Mouse (Mus musculus): Measurements from ENCODE around the gene Auh.
A peak's percentile ranks its signal among the peaks of the same experiment; 100 is the strongest.

Auh gene

DNA sequence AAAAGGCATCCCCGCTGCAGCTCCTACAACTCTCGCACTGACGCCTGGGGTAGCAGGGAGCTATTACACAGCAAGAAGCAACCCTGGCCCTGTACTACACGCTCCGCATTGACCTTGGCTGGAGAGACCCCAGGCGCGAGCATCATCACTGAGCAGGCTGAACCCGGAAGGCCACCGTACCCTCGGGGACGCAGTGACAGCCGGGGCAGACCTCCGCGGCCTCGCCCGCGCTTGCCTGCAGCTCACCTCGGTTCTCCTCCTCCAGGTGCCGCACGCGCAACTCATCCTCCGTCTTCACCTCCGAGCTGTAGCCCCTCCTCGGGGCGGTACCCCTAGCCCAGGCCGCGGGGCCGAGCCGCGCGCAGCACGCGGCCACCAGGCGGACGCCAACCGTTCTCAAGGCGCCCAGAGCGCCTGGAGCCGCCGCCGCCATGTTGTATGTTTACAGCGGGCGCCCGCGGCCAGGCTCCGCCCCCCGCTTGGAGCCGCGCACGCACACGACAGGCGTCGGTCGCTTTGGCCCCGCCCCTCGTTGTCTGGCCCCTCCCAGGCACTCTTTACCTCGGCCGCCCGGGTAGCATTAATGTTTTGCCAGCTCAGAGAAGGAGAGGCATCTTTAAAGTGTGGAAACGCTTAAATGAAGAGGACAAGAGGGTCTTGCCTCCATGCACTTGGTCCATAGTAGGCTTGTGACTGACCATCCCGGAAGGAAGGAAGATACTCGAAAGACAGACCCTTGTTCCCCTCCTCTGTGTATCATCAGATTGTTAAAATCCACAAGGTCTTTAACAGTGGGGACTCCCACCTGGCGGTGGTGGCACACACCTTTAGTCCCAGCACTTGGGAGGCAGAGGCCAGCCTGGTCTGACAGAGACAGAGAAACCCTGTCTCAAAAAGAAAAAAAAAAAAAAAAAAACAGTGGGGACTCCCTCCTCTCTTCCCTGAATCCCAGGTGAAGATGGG is at the start of gene Auh:
Gene Auh (minus strand): TSS at position 473 of the 963 bp plus-strand sequence.
- DNase-seq (ENCODE audit: low read depth): peak; percentile 83

DNA sequence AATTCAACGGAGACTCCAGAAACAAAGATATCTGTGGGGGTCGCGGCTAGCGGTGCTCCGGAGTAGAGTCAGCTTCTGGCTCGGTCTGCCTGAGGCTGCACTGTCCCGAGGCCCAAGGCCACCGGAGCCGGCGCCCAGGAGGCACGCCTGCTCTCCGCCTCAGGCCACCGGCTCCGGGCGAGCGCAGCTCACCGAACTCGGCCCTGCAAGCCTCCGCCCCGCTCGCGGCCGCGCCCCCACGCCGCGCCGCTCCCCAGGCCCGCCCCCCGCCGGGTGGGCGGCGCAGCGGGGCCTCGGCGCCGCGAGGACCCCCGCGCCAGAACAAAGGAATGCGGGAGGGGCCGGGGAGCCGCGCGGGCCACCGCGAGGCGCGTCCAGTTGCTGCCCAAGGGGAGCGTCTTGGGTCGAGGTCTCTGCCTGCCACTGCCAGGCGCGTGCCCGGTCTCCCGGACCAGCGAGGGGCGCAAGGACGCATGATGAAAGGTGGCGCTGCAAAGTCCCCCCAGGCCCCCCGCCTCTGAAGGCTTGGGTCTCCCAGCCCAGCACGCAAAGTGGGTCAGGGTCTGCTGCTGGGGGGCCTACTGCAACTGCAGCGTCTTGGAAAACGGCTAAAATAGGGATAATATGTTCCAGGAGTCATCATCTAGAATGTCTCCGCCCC is 49.0 kb upstream of the Auh start:
- no peak for DNase-seq (ENCODE audit: low read depth)

DNA sequence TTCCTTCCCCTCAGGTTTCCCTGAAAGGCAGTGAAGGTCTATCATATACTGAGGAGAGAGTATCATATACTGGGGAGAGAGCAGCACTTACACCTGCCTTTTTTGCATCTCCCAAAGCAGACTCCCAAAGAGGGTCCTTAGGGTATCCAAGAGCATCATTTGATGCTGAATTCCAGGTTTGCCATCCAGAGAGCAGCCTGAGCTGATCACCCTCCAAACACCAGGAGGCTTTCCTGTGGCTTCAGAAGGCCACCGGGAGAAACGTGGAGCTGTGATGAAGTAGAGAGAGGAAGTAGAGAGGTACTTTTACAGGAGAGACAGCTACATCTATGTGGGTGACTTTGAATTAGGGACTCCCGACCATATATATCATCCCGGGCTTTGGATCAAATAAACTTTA is 48.3 kb upstream of the Auh start:
- DNase-seq (ENCODE audit: low read depth): no peak

DNA sequence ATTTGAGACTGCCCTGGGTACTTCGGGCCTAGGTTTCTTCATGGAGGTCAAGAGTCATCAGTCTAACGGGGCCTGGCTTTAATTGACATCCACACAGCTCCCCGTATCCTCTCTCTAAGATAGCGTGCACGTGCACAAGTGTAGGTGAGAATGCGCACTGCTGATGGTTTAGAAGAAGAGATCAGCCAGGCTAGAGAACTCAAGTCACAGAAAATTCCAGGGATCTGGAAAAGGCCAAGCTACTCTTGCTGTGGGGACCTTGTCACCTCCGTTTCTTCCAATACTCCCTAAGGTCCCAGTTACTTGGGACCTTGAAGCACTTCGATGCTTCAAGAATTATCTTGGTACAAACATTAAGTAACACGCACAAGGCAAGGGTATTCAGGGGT is 47.7 kb upstream of the Auh start:
- DNase-seq (ENCODE audit: low read depth): no peak

DNA sequence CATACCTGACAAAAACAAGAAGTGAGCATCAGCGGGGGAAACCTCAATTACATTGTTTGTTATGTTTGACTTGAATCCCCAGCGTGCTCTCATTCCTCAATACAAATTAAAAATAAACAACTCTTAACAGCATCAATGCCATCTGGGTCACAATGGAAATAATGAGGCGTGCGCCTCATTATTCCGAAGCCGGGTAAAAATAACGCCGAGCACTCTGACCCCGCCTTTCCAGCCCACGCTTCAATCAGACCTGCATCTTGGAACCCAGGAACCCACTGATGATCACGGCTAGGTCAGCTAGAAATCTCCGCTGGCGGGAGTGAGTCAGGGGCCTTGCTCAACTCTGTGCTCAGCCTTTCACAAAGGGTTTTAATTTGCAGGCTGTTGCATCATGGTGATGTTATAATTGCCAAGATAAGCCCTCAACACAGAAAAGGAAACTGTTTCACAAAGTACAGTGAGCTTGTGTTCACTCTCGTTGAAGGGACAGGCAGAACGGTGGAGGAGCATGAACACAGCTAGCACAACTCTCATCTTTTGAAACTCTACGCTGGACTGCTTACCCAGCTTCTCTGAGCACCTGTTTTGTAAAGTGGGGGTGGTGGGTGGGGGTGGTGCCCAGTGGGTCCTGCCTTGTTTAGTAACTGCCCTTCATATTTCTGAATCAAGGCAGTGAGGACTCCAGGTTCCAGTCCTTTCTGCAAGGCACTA is 47.2 kb upstream of the Auh start:
- DNase-seq (ENCODE audit: low read depth): no peak

DNA sequence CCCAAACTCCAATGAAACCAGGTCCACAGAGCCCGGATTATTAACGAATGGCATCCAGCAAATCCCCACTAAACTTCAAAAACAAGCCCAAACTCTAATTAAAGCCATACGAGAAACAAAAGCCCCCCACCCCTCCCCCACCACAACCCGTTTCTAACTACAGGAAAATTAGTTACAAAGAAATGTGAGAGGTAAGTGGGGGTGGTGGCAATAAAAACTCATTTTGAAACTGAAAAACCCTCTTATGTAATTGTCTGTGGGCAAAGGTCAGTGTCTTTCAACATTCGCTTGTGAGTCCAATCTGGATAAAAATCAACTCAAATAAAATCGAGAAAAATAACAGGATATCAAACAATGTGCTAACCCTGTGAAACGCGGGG is 46.6 kb upstream of the Auh start:
- no peak for DNase-seq (ENCODE audit: low read depth)

DNA sequence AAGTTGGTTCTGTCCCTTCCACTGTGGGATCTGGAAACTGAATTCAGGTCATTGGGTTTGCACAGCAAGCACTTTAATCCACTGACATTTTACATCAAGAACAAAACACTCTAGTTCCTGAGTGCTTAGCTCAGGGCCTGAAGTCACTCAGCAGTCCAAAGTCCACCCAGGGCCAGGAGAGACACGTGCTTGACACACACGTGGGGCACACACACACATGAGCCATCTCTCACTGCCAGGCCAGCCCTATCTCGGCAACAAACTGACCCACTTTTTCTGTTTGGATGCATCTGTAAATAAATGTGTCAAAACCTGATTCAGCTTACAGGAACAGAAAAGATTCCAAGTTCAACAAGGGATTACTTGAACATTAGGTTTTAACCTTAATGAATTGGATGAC is 45.2 kb upstream of the Auh start:
- no peak for DNase-seq (ENCODE audit: low read depth)

DNA sequence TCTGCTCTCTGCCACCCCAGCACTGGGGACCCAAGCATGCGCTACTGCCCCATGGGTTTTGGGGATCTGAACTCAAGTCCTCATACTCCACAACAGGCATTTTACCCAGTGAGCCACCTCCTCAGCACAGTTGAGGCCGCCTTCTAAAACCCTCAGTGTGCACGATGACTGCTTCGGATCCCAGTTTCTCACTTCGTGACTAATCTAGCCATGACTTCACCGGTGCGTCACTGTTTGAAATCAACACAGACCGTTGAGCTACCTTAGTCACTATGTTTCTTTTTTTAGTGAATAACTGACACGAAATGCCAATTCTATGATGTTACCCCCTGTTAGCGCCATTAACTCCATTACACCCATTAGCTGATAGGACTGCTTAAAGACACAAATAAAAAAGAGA is 43.9 kb upstream of the Auh start:
- DNase-seq (ENCODE audit: low read depth): no peak

DNA sequence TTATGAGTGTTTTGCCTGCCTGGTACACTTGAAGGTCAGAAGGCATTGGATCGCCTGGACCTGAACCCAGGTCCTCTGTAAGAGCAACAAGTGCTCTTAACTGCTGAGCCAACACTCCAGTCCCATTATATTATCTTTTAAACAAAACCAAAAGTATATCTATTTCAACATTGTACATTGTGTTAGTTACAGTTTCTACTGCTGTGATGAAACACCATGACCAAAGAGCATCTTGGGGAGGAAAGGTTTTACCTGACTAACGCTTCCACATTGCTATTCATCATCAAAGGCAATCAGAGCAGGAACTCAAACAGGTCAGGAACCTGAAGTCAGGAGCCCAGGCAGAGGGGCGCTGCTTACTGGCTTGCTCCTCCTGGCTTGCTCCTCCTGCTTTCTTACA is 43.1 kb upstream of the Auh start:
- no peak for DNase-seq (ENCODE audit: low read depth)

DNA sequence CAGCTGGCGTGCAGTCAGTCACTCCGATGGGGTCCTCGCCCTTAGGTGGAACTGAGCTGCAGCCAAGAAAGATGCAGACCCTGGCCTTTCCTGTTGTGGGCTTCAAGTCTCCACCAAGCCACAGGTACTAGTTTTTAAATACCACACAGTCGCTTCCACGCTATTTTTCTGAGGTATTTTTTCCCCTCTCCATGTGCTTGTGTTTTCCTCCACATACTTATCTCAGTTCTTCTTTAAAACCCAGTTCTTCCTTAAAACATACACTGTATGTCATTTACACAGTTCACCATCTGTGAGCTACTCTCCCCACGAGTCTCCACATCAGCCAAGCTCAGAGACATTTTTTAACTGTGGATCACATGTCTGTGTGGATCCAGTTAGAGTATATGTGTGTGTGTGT is 41.4 kb upstream of the Auh start:
- no peak for DNase-seq (ENCODE audit: low read depth)

DNA sequence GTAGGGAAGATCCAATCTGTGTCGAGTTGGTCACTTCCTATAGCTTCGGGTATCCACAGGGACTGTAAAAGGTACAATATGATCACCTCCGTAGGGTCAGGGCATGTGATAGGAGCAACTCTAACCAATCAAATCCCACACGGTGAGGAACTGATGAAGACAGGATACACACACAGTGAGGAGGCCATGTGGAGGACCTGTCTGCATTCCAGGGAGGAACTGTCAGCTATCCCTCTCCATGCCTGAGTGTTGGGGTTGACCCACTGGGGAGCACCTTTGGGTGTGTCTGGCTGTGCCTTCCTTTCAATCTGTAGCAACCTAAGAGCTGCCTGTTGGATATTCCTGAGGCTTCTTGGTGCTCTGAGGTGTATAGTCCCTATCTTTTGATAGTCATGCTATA is 33.4 kb upstream of the Auh start:
- DNase-seq (ENCODE audit: low read depth): no peak

DNA sequence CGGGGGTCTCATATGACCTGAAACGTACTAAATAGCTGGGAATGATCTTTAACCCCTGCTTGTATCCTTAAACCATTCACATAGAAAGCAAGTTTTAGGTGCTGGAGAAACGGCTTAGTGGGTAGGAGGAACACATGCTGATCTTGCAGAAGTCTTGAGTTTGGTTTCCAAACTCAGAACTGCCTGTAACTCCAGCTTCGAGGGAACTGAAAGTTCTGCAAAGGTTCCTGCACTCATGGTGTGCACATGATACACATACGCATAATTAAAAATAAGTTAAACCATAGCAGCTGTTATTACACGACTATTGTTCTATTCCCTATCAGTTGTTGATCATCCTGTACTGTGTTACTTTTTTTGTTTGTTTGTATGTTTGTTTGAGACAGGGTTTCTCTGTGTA is 32.9 kb upstream of the Auh start:
- no peak for DNase-seq (ENCODE audit: low read depth)

DNA sequence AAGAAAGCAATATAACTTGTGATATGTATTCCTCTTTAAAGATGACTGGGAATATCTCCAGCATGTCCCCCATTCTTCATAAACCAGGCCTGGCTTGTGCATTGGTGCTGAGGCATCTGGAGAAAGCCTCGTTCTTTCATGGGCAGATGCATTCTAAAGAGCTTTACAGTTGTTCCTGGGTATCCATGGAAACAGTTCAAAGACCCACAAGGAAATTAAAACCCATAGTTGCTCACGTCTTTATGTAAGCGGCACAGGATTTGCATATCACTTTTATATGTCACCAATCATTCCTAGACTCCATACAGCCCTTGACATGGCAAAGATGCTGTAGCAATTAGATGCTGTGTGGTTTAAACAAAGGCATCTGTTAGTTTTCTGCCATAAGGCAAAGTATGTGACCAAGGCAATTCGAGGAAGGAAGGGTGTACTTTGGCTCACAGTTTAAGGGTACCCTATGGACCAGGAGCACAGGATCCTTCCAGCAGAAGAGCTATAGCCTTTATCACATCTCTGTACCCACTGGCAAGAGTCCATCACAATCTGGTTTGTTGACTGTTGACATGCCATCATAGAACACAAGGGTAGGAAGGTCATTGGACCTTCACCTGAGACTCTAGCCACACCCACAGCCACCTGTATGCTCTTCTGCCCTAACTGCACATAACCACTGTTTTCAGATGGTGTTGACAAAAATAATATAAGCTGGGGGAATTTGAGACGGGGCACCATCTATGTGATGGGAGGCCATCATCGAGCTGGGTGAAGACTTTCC is 24.5 kb upstream of the Auh start:
- no peak for DNase-seq (ENCODE audit: low read depth)

DNA sequence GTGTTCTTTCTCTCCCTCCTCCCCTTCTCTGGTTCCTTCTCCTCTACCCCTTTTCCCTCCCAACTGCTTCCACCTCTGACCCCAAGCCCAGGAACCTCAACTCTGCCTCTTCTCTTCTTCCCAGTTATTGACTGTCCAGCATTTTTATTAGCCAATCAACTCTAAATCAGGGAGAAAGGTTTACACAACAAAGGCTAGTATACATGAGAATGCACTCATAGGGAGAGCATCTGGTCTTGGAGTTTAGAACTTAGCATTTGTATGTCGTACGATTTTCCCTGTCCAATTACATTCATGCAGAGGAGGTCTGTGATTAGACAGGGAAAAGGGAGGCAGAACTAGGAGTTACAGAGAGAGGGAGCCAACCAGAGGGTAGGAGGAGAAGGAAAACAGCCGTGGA is 19.7 kb upstream of the Auh start:
- no peak for DNase-seq (ENCODE audit: low read depth)

DNA sequence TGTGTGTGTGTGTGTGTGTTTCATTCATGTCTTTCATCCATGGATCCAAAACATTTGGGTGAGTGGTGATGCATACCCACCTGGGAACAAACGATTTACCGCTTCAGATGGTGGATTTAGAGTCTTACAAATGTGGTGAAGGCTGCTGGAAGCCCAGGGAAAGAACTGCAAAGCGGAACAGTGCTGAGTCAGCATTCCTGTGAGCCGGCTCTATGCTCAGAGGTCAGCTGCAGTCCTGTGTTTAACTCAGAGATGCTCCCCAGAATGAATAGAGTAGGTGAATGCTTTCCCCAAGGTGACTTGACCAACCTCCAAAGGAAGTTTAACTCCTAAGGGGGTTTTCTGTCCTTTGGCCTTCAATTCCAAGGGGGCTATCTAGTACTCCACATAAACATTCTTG is 18.1 kb upstream of the Auh start:
- no peak for DNase-seq (ENCODE audit: low read depth)

DNA sequence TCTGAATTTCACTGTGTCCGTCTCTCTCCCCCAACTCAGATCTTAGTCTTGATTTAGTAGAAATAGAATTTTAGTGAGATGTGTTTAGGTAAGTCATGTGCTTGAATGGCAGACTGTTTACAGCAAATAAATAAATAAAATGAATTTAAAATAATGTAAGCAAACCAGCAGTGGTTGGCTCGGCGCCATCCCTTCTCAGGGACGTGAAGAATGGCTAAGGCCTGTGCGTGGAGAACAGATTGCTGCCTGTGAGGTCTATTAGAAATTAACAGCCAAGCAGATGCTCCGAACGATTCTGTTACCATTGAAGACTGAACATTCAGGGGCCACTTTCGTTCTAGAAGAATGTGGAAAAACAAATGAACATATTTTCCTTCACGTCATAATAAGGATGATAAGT is 16.3 kb upstream of the Auh start:
- no peak for DNase-seq (ENCODE audit: low read depth)

DNA sequence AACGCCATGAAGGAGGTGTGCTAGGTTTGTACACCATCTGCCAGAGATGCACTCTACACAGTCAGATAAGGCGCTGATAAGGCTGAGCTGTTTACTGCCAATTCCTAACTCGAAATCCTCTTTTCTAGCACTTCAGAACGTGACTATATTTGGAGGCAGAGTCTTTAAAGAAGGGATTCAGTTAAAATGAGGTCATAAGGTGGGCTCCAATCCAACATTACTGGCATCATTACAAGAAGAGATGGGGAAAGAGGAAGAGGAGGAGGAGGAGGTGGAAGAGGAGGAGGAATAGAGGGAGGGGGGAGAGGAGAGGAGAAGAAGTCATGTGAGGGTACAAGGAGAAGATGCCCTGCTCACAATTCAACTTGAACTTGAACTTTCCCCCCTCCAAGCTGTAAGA is 14.6 kb upstream of the Auh start:
- DNase-seq (ENCODE audit: low read depth): no peak

DNA sequence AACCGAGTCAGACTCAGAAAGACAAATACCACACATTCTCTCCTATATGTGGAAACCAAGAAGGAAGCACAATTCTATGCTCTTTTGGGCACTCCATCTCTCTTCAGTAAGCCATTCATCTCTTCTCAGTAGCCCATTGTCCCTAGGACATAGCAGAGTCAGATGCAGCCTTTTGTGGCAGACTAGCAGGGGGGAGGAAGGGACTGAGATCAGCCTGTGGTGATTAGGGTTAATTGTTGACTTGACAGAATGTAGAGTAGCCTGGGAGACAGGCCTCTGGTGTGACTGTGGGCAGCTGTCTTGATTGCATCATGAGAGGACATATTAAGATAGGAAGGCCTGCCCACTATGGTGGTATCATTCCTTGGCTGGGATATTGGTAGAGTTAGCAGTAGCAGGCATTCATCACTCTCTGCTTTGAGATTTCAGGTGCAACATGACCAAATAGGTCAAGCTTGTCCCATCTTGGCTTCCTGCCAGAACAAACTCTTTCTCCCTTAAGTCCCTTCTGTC is 13.5 kb upstream of the Auh start:
- no peak for DNase-seq (ENCODE audit: low read depth)

DNA sequence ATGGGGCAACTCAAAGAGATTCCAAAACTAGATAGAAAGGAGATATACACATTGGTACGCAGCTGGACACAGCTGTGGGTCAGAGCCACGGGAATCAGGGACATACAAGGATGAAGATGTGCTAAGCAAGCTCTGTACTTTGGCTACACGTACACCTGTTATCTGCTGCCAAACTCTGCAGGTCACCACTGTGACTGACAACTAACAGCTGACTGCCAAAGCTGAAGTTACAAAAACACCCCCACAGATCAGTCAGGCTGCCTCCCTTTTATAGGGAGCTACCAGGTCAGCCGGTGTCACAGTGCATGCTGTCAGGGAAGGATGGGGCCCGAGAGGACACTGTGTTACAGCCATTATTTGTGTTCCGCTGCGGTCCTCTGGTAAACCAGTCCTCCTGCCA is 11.5 kb upstream of the Auh start:
- DNase-seq (ENCODE audit: low read depth): no peak

DNA sequence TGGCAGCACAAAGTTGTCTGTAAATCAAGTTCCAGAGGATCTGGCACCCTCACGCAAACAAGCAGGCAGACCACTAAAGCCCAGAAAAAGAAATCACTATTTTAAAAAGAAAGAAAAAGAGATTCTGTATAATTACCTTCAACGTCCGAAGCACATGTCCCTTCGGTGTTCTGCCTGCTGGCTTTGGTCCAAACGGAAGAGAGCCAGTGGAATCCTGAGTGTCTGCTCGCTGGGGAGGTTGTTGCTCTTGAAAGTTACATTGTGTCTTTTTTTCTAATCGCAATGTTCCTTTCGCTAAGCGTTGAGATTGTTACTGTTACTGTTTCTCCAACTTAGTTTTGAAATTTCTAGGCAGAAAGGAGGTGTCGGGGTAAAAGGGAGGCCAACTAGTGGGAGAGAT is 1.1 kb upstream of the Auh start:
- DNase-seq (ENCODE audit: low read depth): no peak

DNA sequence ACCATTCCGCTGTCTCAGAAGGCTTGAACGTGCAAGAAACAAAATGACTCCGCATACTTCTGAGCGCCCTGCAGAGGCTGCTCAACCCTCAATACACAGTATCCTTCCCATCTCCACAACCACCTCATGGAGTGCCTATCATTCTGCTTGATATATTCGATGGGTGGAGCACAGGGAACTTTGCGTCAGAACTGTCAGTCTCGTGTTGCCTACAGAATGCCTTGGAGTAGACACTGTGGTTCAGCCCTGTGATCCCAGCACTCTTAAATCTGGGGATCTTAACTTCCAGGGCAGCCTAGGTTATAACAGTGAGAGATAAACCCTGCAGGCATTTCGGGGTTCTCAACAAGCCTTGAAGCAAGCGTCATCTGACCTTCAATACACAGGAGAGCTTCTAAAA is 1.1 kb downstream of the Auh start:
- DNase-seq (ENCODE audit: low read depth): peak; percentile 11

DNA sequence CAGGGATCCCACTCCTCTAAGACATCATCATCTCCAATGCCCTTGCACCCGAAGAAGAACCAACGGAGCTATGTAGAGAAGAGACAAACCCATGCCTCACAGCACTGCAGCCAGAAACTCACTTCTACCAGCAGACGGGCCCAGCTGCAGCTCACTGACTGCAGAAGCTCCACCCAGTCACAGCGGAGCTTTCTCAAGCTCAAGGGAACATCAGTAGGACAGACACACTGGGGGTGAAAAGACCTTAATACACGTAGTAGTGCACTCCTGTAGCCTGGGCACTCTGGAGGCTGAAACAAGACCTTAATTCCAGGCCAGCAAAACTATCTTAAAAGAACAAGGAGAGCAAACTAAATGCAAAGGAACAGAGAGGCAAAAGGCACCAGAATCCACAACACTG is 5.0 kb downstream of the Auh start:
- DNase-seq (ENCODE audit: low read depth): no peak

Data from c-Kit-positive CD71-positive TER-119-negative erythroid progenitor cells, embryonic 14.5 days (primary cell).